In the genomic region with DNA sequence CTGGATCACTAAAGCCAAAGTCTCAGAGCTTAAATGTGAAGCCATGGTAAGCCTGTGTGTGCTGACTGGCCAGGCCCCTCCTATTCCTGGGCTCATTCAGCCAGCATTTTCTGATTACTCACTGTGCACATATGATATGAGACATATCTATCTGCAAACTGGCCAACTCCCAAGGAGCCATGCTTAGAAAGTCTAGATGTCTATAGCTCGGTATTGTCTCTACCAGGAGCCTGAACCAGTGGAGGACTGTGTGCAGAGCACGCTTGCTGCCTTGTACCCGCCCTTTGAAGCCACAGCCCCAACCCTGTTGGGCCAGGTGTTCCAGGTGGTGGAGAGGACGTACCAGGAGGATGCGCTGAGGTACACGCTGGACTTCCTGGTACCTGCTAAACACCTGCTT, we compare ENCODE assay signal across 11 mouse cellular contexts. TPM values are rescaled to one million over a fixed set of nuclear protein-coding genes. Genes with fewer than 3 reads are reported as not detected.
DNase-seq lines count a peak whose midpoint lies in the region; ATAC-seq lines count a peak whose summit lies in the region.
"Had no signal": no experiment of that assay in that cellular context is flagged by ENCODE, and none has a peak within 500 bp of the region (broad histone marks: within the 10 kb centered on the region; RNA-seq: fewer than 3 reads in every experiment).

No protein-coding gene starts in this region.

- H3K4me2 ChIP-seq in kidney, embryonic 14.5 days (replicated peaks; ENCODE audit: low read depth, low read length), result no peak overlapping the region
- peak overlapping the region; percentile 37 for H3K4me2 ChIP-seq in liver, embryonic 16.5 days (ENCODE audit: low read depth, low read length)

- 0 out of 2 replicates have a peak overlapping the region, but pooled peaks have one; percentile 82 for H3K9ac ChIP-seq in kidney, embryonic 14.5 days (ENCODE audit: low read depth, low read length)
- H3K9ac ChIP-seq in liver, embryonic 16.5 days (ENCODE audit: low read depth, low read length), result no peak overlapping the region

- DNase-seq in kidney, adult 18-20 months, result no peak
- DNase-seq in R1 (ENCODE audit: low read depth, low spot score), result peak; percentile 0
- DNase-seq in spleen, postnatal 10 days (ENCODE audit: low spot score in 2 of 2), result no peak
- no peak for DNase-seq in Muller cell, postnatal 12 days (ENCODE audit: inconsistent ontology term)
- DNase-seq: right cerebral cortex, postnatal 14 days; thymus, postnatal 36 days had no signal

- no peaks in the 10 kb centered on the region for H3K9me3 ChIP-seq in kidney, embryonic 14.5 days (ENCODE audit: control insufficient read depth, low read length)
- H3K9me3 ChIP-seq in liver, embryonic 16.5 days (replicated peaks; ENCODE audit: control insufficient read depth, low read length), result no peaks in the 10 kb centered on the region
- H3K9me3 ChIP-seq: hindbrain, embryonic 10.5 days had no signal

- H3K36me3 ChIP-seq in kidney, embryonic 14.5 days (ENCODE audit: control insufficient read depth, insufficient read depth, low read length), result peaks cover 48% of the 10 kb centered on the region
- H3K36me3 ChIP-seq in liver, embryonic 16.5 days (ENCODE audit: control insufficient read depth, insufficient read depth), result no peaks in the 10 kb centered on the region; the same call in 1 of the 2 replicates

- no peak for ATAC-seq in kidney, embryonic 14.5 days (ENCODE audit: low FRiP score, low TSS enrichment)
- peak; percentile 34 for ATAC-seq in erythroblast, adult 5-6 weeks (replicated peaks; ENCODE audit: low FRiP score, poor library complexity, severe bottlenecking)
- ATAC-seq in liver, embryonic 16.5 days (ENCODE audit: low read depth), result peak; percentile 56

- no peak overlapping the region for H3K27ac ChIP-seq in kidney, embryonic 14.5 days (ENCODE audit: low read depth, low read length)
- H3K27ac ChIP-seq in liver, embryonic 16.5 days (ENCODE audit: low read length), result peak overlapping the region; percentile 58
- H3K27ac ChIP-seq: hindbrain, embryonic 10.5 days had no signal

- H3K4me3 ChIP-seq in kidney, embryonic 14.5 days (ENCODE audit: low read length), result no peak overlapping the region
- no peak overlapping the region for H3K4me3 ChIP-seq in liver, embryonic 16.5 days (ENCODE audit: low read depth, low read length)

- WGBS in kidney, embryonic 14.5 days, result 88% methylated on average over 6 of the region's 6 CpGs
- WGBS in liver, embryonic 16.5 days (ENCODE audit: insufficient replicate concordance), result 41% methylated on average over 6 of the region's 6 CpGs

- H3K27me3 ChIP-seq in kidney, embryonic 14.5 days (ENCODE audit: control insufficient read depth, insufficient read depth, low read length), result no peaks in the 10 kb centered on the region
- H3K27me3 ChIP-seq in liver, embryonic 16.5 days (ENCODE audit: control insufficient read depth, insufficient read depth, low read depth, low read length), result no peaks in the 10 kb centered on the region

- H3K4me1 ChIP-seq in kidney, embryonic 14.5 days (ENCODE audit: control insufficient read depth, insufficient read depth, low read length), result peaks cover 25% of the 10 kb centered on the region
- peaks cover 36% of the 10 kb centered on the region for H3K4me1 ChIP-seq in liver, embryonic 16.5 days (ENCODE audit: control insufficient read depth, low read depth, low read length)

RNA-seq across cellular contexts. Expression of gene Arhgef40, which starts 2.7 kb away (rescaled TPM):
- 72.4 and 74.9 TPM in 2 replicates for polyA plus RNA-seq in kidney, embryonic 14.5 days (2014; fragmentation: Nextera tagmentation; extraction: Ambion mirVana)
- 4.8 TPM in 1 of 2 replicates, not detected in the other for total RNA-seq in erythroblast, adult 5-6 weeks (2015; ENCODE audit: low replicate concordance)
- 2.3 and 14.1 TPM in 2 replicates for total RNA-seq in erythroblast, adult 5-6 weeks (2017; ENCODE audit: low replicate concordance)
- 12.5 and 14.6 TPM in 2 replicates for polyA plus RNA-seq in liver, embryonic 16.5 days (2015; fragmentation: Nextera tagmentation; extraction: Ambion mirVana)

RNA-seq across cellular contexts. Expression of gene Tmem253, which starts 28.3 kb away (rescaled TPM):
- 0.57 and 1.1 TPM in 2 replicates for polyA plus RNA-seq in kidney, embryonic 14.5 days (2014; fragmentation: Nextera tagmentation; extraction: Ambion mirVana)
- total RNA-seq in erythroblast, adult 5-6 weeks (2015; ENCODE audit: low replicate concordance), result not detected in 2 replicates
- not detected in 2 replicates for total RNA-seq in erythroblast, adult 5-6 weeks (2017; ENCODE audit: low replicate concordance)
- 0.15 and 0.28 TPM in 2 replicates for polyA plus RNA-seq in liver, embryonic 16.5 days (2015; fragmentation: Nextera tagmentation; extraction: Ambion mirVana)

RNA-seq across cellular contexts. Expression of gene Zfp219, which starts 33.4 kb away (rescaled TPM):
- 44.5 and 45.5 TPM in 2 replicates for polyA plus RNA-seq in kidney, embryonic 14.5 days (2014; fragmentation: Nextera tagmentation; extraction: Ambion mirVana)
- 0.58 and 1.9 TPM in 2 replicates for total RNA-seq in erythroblast, adult 5-6 weeks (2015; ENCODE audit: low replicate concordance)
- 3.1 and 3.8 TPM in 2 replicates for total RNA-seq in erythroblast, adult 5-6 weeks (2017; ENCODE audit: low replicate concordance)
- polyA plus RNA-seq in liver, embryonic 16.5 days (2015; fragmentation: Nextera tagmentation; extraction: Ambion mirVana), result 7.4 and 8.9 TPM in 2 replicates

RNA-seq across cellular contexts. Expression of gene Olfr221, which starts 55.1 kb away (rescaled TPM):
- polyA plus RNA-seq in kidney, embryonic 14.5 days (2014; fragmentation: Nextera tagmentation; extraction: Ambion mirVana), result not detected in 2 replicates
- total RNA-seq in erythroblast, adult 5-6 weeks (2015; ENCODE audit: low replicate concordance), result not detected in 2 replicates
- total RNA-seq in erythroblast, adult 5-6 weeks (2017; ENCODE audit: low replicate concordance), result 0.56 TPM in 1 of 2 replicates, not detected in the other
- not detected in 2 replicates for polyA plus RNA-seq in liver, embryonic 16.5 days (2015; fragmentation: Nextera tagmentation; extraction: Ambion mirVana)
- polyA plus RNA-seq: hindbrain, embryonic 10.5 days; lung, embryonic 16.5 days had no signal
